Mouse (Mus musculus): ENCODE results near the gene Cpeb4. TPM values are rescaled to one million over a fixed set of nuclear protein-coding genes. Genes with fewer than 3 reads are reported as not detected.
"Not testable (repeated sequence)": the region's sequence is repeated elsewhere in the genome, so short reads cannot be mapped to it uniquely, and the experiment has no call there.

The Cpeb4 gene
- total RNA-seq, 2 experiments from 2014 or later = 157 to 160 TPM

DNA sequence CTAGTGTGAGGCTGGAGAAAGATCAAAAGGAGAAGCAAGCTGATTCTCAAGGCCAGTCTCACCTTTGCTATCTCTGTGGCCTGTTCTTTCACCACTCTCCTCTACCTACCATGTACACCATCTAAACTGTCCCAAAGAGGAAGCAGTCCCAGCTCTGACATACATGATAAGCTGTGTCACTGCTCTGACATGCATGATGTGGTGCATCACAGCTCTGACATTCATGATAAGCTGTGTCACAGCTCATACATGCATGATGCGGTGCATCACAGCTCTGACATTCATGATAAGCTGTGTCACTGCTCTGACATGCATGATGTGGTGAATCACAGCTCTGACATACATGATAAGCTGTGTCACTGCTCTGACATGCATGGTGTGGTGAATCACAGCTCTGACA, 26.9 kb upstream of the Cpeb4 start:
- DNase-seq (ENCODE audit: low spot score in 2 of 2); intact Hi-C loops (cut with DNase I): not testable (repeated sequence)

DNA sequence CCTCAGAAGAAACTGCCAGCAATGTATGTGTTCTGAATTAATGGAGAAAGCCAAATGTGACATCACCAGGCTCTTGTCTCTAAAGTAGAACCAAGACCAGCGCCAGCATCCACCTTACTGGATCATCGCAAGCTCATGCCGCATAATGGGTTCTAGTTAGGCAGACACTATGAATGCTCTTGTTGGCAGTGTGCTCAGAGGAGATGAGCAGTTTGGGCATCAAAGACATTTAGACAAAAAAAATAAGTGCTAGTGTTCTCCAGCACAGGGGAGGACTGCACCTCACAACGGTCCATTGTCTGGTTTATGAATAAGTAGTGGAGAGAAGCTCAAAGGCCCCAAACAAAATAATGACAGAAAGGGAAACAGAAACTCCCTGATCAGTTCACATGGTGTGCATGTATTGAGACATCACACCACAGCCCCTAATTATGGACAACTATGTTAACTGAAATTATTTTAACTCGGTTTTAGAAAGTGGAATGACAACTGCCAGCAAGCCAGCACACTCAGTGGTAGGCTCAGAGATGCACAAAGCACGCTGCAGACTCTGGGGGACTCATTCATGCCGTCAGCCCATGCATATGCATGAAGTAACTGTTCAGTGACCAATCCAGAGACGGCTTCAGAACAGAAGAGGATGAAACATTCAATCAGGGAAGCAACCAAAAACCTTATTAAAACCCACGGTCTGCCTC, 25.1 kb upstream of the Cpeb4 start:
- DNase-seq (ENCODE audit: low spot score in 2 of 2) = peak in 1 of 2 experiments; percentile 65
- intact Hi-C loops (cut with DNase I) = no loop called here

DNA sequence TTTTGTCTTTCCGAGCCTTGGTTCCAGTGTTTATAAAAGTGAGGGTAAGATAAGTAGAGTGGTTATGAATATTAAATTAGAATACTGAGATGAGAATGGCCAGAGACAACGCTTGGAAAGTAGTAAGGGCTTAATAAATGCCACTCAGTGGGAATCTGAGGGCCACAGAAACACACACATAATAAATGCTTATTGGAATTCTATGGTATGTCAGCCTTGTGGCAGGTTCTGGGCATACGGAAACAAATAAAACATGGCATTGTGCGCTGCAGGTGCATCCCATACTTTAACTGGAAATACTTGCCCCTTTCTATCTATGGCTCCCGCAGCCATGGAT, 24.6 kb upstream of the Cpeb4 start:
- no peak for DNase-seq (ENCODE audit: low spot score in 2 of 2)
- intact Hi-C loops (cut with DNase I) = no loop called here

DNA sequence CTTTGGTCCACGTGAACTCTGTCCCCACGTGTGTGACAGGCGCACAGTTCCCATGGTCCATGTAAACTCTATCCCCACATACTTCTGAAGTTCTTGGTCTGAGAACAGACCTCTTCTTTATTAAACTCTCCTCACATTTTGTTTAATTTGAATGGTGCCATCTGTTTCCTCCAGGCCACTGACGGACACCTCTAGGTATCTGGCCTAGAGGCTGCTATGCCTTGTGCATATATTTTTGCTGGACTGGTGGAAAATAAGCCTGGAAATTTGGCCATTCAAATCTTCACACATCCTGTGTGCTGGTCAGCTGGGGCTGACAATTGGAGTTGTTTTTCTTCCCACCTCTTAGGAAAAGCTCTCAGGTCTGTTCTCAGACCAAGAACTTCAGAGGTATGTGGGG, 23.3 kb upstream of the Cpeb4 start:
- no peak for DNase-seq (ENCODE audit: low spot score in 2 of 2)
- intact Hi-C loops (cut with DNase I) = no loop called here

DNA sequence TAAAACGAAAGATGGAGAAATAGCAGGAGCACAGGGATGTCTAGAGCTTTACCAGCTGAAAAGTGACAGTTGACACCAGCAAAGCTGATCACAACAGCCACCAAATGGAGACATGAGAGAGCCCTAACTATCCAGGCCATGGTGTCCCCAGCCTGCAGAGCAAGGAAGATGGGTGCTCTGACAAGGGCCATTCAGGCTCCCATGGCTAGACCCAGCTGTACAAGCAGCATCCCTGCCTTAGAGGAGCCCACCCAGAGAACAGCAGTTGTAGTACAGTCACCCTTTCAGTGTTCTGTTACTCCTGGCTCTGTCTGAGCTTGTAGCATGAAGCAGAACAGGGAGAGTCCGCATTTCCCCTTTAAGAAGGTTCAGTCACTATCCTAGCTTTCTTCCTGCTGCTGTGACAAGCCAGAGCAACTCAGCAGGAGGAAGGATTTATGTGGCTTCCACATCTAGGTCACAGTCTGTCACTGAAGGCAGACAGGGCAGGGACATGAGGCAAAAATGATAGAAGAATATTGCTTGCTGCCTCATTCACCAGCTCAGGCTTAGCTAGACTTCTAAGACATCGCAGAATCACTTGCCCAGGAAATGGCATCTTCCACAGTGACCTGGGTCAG, 21.7 kb upstream of the Cpeb4 start:
- intact Hi-C loops (cut with DNase I) = no loop called here
- DNase-seq (ENCODE audit: low spot score in 2 of 2) = no peak

DNA sequence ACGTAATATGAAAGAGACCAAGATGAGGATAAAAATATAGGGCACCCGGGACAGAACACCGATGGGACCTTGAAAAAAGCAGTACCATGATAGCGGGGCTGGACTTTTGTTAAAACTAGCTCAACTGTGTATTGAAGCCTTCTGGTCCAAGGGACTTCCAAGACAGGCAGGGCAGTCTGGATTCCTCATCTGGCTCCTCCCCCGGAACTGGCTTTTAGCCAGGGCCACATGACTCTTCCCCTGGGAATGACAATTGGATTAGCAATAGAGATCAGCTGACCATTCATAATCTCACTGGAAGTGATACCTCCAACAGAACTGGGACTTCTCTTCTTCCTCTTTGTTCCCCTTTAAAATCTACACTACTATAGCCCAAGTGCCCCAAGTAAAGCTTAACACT, 21.0 kb upstream of the Cpeb4 start:
- intact Hi-C loops (cut with DNase I) = no loop called here
- DNase-seq (ENCODE audit: low spot score in 2 of 2) = no peak

DNA sequence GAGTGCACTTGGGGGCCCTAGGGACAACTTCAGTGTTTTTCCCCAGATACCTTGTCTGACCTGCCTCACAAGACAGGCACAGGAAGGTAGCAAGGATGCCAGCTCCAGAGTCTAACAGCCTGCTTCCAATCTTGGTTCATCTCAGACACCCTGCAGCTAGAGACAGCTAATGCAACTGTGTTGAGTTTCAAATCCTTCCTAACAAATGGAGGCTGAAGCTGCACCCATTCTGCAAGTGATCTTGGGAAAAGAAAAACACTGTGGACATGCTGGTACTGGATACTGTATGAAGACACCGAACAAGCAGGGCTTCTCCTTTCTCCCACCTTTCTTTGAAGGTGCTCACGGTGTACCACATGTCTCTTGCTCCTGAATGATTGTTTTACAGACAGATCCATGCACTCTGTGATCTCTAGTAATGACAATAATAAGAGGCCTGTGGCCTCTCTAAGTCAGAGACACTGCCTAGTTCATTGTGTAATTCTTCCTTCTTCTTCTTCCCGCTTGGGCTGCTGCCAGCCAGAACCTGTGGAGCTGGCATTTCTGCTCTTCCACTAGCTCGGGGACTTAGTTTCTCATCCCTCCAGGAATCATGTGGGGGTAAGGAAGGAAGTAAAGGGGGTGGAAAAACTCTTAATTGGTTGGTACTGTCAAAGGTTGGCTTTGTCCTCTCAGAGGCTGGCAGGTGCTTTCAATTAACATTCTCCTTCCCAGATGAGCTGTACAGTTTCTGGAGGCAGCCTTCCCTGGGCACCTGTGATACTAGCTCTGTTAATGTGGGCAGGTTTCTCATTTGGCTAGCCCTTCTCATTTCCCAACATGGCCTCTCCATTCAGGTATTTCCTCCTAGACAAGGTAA, 20.1 kb upstream of the Cpeb4 start:
- intact Hi-C loops (cut with DNase I) = no loop called here
- DNase-seq (ENCODE audit: low spot score in 2 of 2) = no peak

DNA sequence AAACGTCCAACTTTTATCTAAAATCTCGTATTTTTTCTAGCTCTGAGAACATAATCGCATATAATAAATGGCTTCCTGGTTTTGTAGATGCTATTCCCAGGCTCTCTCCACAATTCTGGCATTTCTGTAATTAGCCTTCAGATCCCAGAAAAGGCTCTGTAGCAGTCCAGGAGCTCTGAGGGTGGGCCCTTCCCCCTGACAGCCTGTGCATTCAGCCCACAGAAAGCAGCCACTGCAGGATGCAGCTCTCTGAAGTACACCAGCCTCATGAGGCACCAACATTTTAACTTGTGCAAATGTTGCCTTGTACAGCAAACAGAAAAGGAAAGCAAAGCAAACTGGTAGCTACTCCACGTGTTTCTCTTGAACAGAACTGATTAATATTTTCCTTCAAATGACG, 17.1 kb upstream of the Cpeb4 start:
- intact Hi-C loops (cut with DNase I) = loop anchor here (5.0 kb wide), 1 partner anchor 38 kb away; no protein-coding TSS in a partner anchor
- peak; percentile 24 to 88 for DNase-seq (ENCODE audit: low spot score in 2 of 2)

DNA sequence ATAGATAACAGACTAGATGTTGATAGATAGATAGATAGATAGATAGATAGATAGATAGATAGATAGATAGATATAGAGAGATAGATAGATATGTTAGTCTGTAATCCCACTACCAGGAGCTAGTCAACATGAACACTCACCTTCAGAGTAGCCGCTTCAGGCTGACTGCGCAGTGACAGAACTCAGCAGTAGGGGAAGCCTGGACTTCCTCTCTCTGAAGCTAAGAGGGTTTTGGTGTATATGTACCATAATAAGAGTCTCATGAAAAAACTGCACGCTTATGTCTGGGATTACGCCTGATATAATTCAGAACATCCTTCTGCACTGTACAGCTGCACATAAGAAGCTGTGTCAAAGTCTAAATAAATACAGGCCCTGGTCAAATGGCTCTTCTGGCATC, 14.5 kb upstream of the Cpeb4 start:
- DNase-seq (ENCODE audit: low spot score in 2 of 2) = no peak
- intact Hi-C loops (cut with DNase I) = loop anchor here (5.0 kb wide), 1 partner anchor 40 kb away; no protein-coding TSS in a partner anchor

DNA sequence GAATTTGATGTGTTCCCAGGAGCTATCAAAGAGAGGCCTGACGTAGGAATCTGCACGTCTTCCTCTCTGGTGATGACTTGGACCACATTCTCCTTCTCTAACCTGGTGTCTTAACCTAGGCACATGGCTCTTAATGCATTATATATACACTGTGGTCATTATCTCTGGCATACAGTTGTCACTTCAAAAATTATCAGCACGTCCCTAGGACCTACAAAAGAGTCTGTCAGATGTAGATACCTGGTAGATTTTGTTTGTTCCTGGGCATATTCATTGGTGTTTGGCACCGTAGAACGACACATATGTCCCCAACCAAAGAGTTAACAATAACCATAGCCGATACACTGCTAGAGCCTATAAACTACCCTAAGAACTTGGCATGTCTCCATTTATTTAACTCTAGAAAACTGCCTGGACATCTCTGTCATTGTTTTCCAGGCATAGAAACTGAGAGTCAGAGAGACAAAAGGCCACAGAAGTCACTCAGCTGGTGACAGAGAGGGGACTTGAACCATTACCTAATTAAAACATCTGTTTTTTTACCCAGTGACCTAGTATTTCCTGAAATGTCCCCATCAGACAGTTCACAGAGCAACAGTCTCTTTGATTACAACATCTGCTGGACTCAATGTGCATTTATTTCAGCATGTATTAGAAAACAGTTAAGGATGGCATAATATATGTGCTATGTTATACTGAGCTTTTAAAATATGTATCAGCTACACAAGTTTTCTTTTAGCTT, 10.7 kb upstream of the Cpeb4 start:
- intact Hi-C loops (cut with DNase I) = no loop called here
- DNase-seq (ENCODE audit: low spot score in 2 of 2) = no peak

DNA sequence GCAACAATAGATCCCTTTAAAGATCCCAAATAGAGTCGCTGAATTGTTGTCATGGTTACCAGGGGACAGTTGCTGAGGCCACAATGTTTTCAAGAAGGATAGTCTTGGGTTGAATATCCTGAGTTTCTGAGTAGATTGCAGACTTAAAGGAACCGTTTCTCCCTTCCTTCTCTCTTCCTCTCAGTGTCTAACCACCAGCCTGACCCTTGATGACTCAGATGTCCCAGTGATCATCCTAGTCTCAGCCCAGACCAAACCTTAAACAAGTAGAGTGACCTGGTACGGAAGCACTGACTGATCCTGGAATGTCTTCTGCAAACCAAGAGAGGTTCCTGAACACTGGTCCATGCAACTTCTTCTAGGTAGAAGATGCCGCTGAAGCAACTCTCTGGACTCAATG, 4.0 kb upstream of the Cpeb4 start:
- no peak for DNase-seq (ENCODE audit: low spot score in 2 of 2)
- intact Hi-C loops (cut with DNase I) = no loop called here

DNA sequence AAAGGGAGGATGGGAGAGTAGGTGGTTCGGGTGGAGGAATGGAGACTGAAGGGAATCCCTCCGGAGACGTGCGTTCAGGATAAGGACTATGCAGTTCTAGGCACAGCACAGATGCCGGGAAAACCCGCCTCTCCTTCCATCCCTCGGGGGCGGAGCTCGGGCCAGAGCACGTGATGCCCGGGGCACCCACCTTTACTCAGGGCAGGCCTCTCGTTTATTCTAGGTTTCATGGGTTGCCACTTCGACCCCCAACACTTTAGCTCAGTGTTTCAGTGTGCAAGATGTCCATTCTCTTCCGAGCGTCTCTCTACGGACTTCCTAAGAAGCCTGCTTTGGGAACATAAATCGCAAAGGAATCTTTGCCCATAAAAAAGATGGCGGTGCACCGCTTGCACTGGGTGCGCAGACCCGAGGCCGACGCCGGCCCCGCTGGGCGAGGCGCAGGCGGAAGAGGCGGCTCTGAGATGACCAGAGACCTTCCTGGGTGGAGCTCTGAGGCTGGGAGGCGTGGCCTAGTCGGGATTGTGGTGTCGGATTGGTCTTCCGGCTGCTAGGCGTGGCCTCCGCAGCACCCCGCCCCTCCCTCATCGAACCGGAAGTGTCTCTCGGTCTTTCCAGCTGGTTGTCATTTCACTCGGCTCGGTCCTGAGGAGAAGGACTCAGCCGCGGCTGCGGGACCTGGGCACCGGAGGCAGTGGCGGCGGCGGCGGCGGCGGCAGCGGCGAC, 1.6 kb upstream of the Cpeb4 start:
- intact Hi-C loops (cut with DNase I) = loop anchor here (1.0 to 5.0 kb wide), 4 partner anchors 54 to 192 kb away; no protein-coding TSS in a partner anchor
- DNase-seq (ENCODE audit: low spot score in 2 of 2) = peak; percentile 99

DNA sequence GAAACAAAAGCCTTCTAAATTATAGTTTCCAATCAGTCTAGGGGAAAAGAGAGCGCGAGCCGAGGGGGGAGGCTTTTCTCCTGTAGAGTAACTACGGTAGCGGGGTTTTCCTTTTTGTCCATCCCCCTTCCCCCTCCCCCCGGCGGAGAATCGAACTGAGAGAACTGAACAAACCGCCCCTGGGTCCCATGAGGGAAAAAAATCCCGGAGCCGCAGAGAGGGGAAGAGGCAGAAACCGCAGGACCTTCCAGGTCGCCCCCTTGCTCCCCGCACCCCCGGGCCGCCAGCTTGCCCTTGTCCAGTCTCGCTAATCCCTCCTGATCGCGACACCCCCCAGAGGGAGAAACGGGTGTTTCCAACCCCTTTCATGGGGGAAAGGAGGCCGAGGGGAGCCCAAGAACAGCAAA, 873 bp upstream of the Cpeb4 start:
- peak; percentile 35 to 38 for DNase-seq (ENCODE audit: low spot score in 2 of 2)
- intact Hi-C loops (cut with DNase I) = loop anchor here (2.0 to 5.0 kb wide), 3 partner anchors 71 to 192 kb away; no protein-coding TSS in a partner anchor

DNA sequence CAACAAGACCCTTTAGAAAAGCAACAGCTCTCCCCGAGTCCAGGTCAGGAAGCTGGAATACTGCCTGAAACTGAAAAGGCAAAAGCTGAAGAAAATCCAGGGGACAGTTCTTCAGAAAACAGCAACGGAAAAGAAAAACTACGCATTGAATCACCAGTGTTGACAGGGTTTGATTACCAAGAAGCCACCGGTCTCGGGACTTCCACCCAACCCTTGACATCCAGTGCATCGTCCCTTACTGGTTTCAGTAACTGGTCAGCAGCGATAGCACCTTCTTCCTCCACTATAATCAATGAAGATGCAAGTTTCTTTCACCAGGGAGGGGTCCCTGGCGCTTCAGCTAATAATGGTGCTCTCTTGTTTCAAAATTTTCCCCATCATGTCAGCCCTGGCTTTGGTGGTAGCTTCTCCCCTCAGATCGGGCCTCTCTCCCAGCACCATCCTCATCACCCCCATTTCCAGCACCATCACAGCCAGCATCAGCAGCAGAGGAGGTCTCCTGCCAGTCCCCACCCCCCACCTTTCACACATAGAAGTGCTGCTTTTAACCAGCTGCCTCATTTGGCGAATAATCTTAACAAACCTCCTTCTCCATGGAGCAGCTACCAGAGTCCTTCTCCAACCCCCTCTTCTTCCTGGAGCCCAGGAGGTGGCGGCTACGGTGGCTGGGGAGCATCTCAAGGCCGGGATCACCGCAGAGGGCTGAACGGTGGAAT, 693 bp downstream of the Cpeb4 start:
- peak; percentile 35 to 70 for DNase-seq (ENCODE audit: low spot score in 2 of 2)
- intact Hi-C loops (cut with DNase I) = loop anchor here (5.0 kb wide), 2 partner anchors 70 to 110 kb away; no protein-coding TSS in a partner anchor

DNA sequence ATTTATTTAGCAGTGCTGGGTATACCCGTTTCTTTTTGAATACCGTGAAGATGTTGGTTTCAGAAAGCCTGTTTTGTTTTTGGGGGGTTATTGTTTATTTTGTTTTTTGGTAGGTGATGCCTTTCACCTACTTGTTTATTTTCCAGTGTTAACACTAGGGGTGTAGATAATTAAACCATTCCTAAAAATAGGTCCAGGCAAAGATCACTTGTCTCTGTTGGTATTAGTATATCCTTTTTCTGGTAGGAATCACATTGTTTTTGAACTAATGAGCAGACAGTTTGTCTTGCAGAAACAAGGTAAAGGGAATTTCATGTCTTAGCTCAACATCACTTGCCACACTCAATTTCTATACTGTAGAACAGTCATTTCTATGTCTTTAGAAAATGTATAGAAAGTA, 2.1 kb downstream of the Cpeb4 start:
- no peak for DNase-seq (ENCODE audit: low spot score in 2 of 2)
- intact Hi-C loops (cut with DNase I) = loop anchor here (5.0 kb wide), 2 partner anchors 68 to 112 kb away; no protein-coding TSS in a partner anchor

DNA sequence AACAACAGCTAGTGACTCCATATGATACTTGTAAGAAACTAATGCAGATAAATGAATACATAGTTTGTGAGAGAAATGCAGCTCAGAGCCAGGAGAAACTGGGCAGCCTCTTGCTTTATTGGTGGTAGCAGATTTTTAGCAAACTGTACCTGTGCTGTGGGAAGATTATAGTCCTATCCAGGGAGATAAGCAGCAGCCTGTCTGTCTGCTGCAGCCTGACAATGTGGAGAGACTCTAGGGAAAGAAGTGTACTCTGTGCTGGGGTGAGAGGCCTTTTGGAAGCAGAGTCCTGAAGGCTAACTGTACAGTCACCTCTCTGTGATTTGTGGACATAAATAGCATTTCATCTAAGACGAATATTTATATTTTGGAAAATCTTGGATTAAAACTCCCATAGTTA, 11.7 kb downstream of the Cpeb4 start:
- intact Hi-C loops (cut with DNase I) = no loop called here

DNA sequence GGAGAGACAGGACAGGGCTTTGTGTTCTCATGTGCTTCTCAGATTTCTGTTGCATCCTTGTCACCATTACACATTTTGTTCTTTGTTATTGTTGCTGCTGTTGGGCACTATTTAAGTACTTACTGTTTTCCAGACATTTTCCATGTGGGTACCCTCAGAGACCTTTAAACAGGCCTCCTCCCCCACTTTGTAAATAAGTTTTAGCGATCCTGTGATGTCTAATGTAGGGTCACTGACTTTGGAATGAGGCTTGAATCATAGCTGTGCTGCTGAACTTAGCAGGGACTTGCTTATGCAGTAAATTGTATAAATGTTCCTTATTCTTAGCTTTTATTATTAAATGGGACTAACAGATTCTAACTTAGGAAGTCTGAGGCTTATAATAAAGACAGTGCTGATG, 13.8 kb downstream of the Cpeb4 start:
- intact Hi-C loops (cut with DNase I) = no loop called here
- DNase-seq (ENCODE audit: low spot score in 2 of 2) = no peak

More for the DNA sequence above, 11.7 kb downstream of the Cpeb4 start:
- no peak for DNase-seq (ENCODE audit: low spot score in 2 of 2)

DNA sequence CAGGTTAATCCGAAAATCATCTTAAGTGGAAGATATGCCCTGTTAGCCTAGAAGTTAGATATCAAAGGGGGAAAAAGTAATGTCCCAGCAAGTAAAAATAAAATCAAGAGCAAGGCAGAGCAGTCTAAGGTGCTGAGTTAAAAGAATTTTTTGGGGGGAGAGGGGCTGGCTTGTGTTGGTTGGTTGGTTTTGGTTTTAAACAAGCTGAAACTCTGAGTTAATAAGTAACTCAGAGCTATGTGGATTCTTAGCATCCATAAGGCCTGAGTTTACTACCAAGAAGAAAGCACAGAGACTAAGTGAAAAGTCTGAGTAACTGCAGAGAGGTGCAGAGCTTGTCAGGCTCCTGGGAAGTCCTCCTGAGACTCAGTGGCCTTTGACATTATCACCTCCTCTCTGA, 16.2 kb downstream of the Cpeb4 start:
- DNase-seq (ENCODE audit: low spot score in 2 of 2) = no peak
- intact Hi-C loops (cut with DNase I) = no loop called here
